Mouse (Mus musculus) embryonic facial prominence, embryonic 11.5 days (tissue): ENCODE measurements around the gene Lonp2. TPM values are rescaled to one million over a fixed set of nuclear protein-coding genes. Genes with fewer than 3 reads are reported as not detected.
A peak's percentile ranks its signal among the peaks of the same experiment; 100 is the strongest.

ENCODE experiments used
- ATAC-seq: fragments of 200-750 bp; cut with Nextera tagmentation; replicated peaks from 2 replicates; pipeline ENCODE4 v1.8.0; 2017; ENCODE audit warnings: low read depth; ENCODE audit not compliant: insufficient number of reproducible peaks, low FRiP score, low TSS enrichment
- DNase-seq: peaks from one replicate; pipeline ENCODE4 v3.0.0-alpha.2; 2015; ENCODE audit warnings: low spot score
- H3K27ac ChIP-seq: fragments of 300-500 bp; sonication (generic); replicated peaks from 2 replicates; pipeline ENCODE4 v1.5.1; 2014; ENCODE audit warnings: mild to moderate bottlenecking, low read depth, low read length, control low read depth
- H3K27me3 ChIP-seq: fragments of 300-500 bp; sonication (generic); 2 replicates; pipeline ENCODE4 v1.6.1; 2014; ENCODE audit warnings: mild to moderate bottlenecking, low read length, moderate library complexity, mixed read lengths; ENCODE audit not compliant: control insufficient read depth, insufficient read depth
- H3K36me3 ChIP-seq: fragments of 300-500 bp; sonication (generic); replicated peaks from 2 replicates; pipeline ENCODE4 v1.6.1; 2014; ENCODE audit warnings: low read depth, mild to moderate bottlenecking, low read length, moderate library complexity, mixed read lengths; ENCODE audit not compliant: control insufficient read depth, insufficient read depth
- H3K4me1 ChIP-seq: fragments of 300-500 bp; sonication (generic); 2 replicates; pipeline ENCODE4 v1.6.1; 2014; ENCODE audit warnings: low read length, mixed read lengths; ENCODE audit not compliant: control insufficient read depth, insufficient read depth
- H3K4me2 ChIP-seq: fragments of 300-500 bp; sonication (generic); 2 replicates; pipeline ENCODE4 v1.6.1; 2014; ENCODE audit warnings: low read depth, mild to moderate bottlenecking, control low read depth, low read length, moderate library complexity
- H3K4me3 ChIP-seq: fragments of 300-500 bp; sonication (generic); 2 replicates; pipeline ENCODE4 v1.5.1; 2014; ENCODE audit warnings: low read depth, low read length, control low read depth
- H3K9ac ChIP-seq: fragments of 300-500 bp; sonication (generic); replicated peaks from 2 replicates; pipeline ENCODE4 v1.6.1; 2014; ENCODE audit warnings: mild to moderate bottlenecking, control low read depth, low read length
- H3K9me3 ChIP-seq: fragments of 300-500 bp; sonication (generic); replicated peaks from 2 replicates; pipeline ENCODE4 v1.6.1; 2016; ENCODE audit warnings: mild to moderate bottlenecking, low read length, inconsistent platforms, mixed read lengths; ENCODE audit not compliant: control insufficient read depth
- WGBS: fragments of 180-500 bp; shearing (Covaris S2); extraction: QIAGEN DNeasy Blood & Tissue Kit; methylation state at CpG from one replicate; pipeline ENCODE4 v1.1.7; 2014; 5-methylcytosine and 5-hydroxymethylcytosine counted together
- polyA plus RNA-seq: library from polyadenylated mRNA; unstranded; fragments of >200 nt; fragmentation: Nextera tagmentation; extraction: Ambion mirVana; gene quantifications from 2 replicates; pipeline ENCODE4 v1.2.1, GENCODE M21; 2014

Gene Lonp2
- polyA plus RNA-seq, 1 experiment from 2014 or later: 67.3 TPM

- ATAC-seq (no peak), DNase-seq (no peak)
- Histone ChIP-seq H3K36me3 (no peaks in the 10 kb centered on the region), H3K9ac (no peak overlapping the region), H3K4me1 (no peaks in the 10 kb centered on the region), H3K4me3 (no peak overlapping the region), H3K27ac (no peak overlapping the region), H3K27me3 (no peaks in the 10 kb centered on the region), H3K9me3 (no peaks in the 10 kb centered on the region), H3K4me2 (no peak overlapping the region)
- WGBS: 81% methylated on average over 3 of the region's 3 CpGs
Observed at GRCm38 (mm10) chr8:86600311-86600710, 23.5 kb upstream of the Lonp2 start.

DNA sequence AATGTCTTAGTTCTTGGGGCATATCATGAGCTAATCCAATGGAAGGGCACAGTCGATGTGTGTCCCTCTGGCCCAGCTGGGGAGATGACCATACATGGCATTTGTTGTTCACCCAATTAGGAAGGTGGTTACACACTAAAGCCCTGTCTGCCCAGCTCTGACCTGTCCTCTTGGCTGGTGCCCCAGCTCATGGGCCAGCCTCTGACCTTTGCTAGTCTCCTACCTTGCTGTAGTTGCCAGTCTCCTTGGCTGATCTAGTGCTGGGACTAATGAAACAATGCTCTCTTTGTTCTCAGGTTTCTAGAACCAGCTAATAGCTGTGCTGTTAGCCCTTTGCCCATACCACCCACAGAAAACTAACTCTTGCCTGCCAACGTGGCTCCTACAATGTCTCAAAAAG, 20.7 kb upstream of the Lonp2 start:
- no peak overlapping the region for H3K9ac ChIP-seq
- no peak overlapping the region for H3K4me3 ChIP-seq
- WGBS: 46% methylated on average over 2 of the region's 2 CpGs
- no peak for ATAC-seq
- no peaks in the 10 kb centered on the region for H3K4me1 ChIP-seq
- H3K27ac ChIP-seq: no peak overlapping the region
- H3K4me2 ChIP-seq: no peak overlapping the region
- H3K27me3 ChIP-seq: no peaks in the 10 kb centered on the region
- no peaks in the 10 kb centered on the region for H3K36me3 ChIP-seq
- no peaks in the 10 kb centered on the region for H3K9me3 ChIP-seq
- no peak for DNase-seq

DNA sequence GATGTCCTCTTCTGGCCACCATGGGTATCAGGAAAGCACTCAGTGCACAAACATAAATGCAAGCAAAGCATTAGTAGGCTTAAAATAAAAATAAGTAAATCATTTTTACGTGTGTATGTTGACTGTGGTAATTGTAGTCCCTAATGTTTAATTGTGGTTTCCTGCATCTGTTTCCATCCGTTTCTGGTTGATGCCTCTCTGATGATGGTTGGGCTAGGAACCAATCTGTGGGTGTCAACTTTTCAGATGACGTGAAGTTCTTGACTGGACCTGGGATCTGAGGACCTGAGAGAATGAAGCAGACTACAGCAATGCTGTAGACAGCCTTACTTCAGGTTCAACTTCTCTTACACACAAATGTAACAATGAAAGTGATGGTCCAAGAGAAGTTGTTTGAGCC, 19.2 kb upstream of the Lonp2 start:
- ATAC-seq (no peak), DNase-seq (no peak)
- Histone ChIP-seq H3K4me3 (no peak overlapping the region), H3K9ac (no peak overlapping the region), H3K27ac (no peak overlapping the region), H3K27me3 (no peaks in the 10 kb centered on the region), H3K4me2 (no peak overlapping the region), H3K36me3 (no peaks in the 10 kb centered on the region), H3K9me3 (no peaks in the 10 kb centered on the region), H3K4me1 (no peaks in the 10 kb centered on the region)
- 82% methylated on average over 3 of the region's 3 CpGs for WGBS

DNA sequence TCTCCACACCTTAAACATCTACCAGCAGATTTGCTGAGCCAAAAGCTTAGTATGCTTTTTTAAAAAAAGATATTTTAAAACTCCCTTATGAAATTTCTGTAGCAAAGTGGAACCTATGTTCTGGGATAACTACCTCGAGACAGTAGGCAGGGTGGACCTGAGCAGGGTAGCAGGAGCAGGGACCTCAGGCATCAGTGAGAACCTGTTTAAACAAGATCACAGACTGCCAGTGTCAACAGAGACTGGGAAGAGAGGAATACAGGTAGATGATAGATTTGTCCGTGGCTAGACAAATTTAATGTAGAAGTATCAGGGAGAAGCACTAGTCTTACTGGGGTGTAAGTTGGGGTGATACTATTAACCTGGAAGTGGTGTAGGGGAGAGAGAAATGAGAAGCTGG, 10.0 kb upstream of the Lonp2 start:
- 76% methylated on average over 2 of the region's 2 CpGs for WGBS
- no peak overlapping the region for H3K4me2 ChIP-seq
- DNase-seq (no peak), ATAC-seq (no peak)
- H3K9ac ChIP-seq: no peak overlapping the region
- H3K27me3 ChIP-seq: no peaks in the 10 kb centered on the region
- H3K9me3 ChIP-seq: no peaks in the 10 kb centered on the region
- no peak overlapping the region for H3K27ac ChIP-seq
- no peak overlapping the region for H3K4me3 ChIP-seq
- H3K36me3 ChIP-seq: no peaks in the 10 kb centered on the region
- no peaks in the 10 kb centered on the region for H3K4me1 ChIP-seq

- Histone ChIP-seq H3K27me3 (no peaks in the 10 kb centered on the region), H3K4me1 (no peaks in the 10 kb centered on the region), H3K4me3 (no peak overlapping the region), H3K4me2 (no peak overlapping the region), H3K9me3 (no peaks in the 10 kb centered on the region), H3K36me3 (no peaks in the 10 kb centered on the region), H3K9ac (no peak overlapping the region), H3K27ac (no peak overlapping the region)
- DNase-seq (no peak), ATAC-seq (no peak)
- WGBS: 84% methylated on average over 6 of the region's 6 CpGs
Observed at GRCm38 (mm10) chr8:86615095-86615769, 8.6 kb upstream of the Lonp2 start.

DNA sequence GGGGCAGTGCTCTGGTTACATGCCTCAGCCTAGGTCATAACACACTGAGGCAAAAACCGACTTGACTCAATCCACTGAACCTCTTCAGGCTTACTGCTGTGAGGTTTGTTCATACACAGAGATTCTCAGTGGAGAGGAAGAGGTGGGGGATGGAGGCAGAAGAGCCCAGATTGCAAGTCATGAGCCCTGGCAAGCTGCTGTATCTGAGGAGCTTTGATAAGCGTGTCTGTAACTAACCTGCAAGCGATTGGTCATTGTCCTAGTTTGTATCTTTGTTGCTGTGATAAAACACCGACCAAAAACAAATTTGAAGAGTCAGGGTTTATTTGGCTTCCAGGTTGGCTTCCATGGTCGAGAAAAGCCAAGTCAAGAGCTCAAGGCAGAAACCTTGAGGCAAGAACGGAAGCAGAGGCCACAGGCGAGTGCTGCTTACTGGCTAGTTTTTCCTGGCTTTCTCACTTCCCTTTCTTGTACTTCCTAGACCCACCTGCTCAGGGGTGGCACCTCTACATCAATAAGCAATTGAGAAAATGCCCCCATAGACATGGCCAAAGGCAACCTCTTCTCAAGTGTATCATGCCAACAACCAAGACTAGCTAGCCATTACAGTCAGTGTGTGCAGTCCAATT, 6.0 kb upstream of the Lonp2 start:
- Histone ChIP-seq H3K9ac (no peak overlapping the region), H3K36me3 (no peaks in the 10 kb centered on the region), H3K27me3 (no peaks in the 10 kb centered on the region), H3K9me3 (no peaks in the 10 kb centered on the region), H3K27ac (no peak overlapping the region), H3K4me2 (no peak overlapping the region), H3K4me3 (no peak overlapping the region), H3K4me1 (no peaks in the 10 kb centered on the region)
- ATAC-seq: no peak
- whole genome bisulfite sequencing: 71% methylated on average over 7 of the region's 7 CpGs
- no peak for DNase-seq

DNA sequence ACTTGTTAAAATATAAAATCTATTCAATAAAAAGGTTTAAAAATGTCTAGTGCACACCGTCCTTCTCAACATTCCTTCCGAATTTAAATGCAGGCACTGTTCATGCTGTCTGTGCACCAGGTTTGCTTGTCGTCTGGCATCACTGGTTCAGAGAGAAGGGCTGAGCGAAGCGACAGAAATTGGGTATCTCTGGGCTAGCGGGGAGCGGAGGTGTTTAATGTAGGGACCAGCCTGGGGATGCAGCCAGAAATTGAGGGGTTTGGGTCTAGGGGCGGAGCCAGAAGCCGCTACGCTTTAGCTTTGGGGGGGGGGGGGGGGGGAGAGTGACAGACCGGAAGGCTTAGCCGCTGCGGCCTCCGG, 312 bp upstream of the Lonp2 start:
- no peaks in the 10 kb centered on the region for H3K9me3 ChIP-seq
- H3K4me3 ChIP-seq: peak overlapping the region; percentile 87
- no peak for DNase-seq
- H3K4me2 ChIP-seq: peak overlapping the region; percentile 81
- no peaks in the 10 kb centered on the region for H3K27me3 ChIP-seq
- 3% methylated on average over 8 of the region's 14 CpGs for WGBS
- H3K9ac ChIP-seq: peak overlapping the region; percentile 63
- no peak overlapping the region for H3K27ac ChIP-seq
- no peak; the same call in 1 of the 2 replicates for ATAC-seq
- H3K4me1 ChIP-seq: peaks cover 3% of the 10 kb centered on the region; the same call in 1 of the 2 replicates
- H3K36me3 ChIP-seq: no peaks in the 10 kb centered on the region

DNA sequence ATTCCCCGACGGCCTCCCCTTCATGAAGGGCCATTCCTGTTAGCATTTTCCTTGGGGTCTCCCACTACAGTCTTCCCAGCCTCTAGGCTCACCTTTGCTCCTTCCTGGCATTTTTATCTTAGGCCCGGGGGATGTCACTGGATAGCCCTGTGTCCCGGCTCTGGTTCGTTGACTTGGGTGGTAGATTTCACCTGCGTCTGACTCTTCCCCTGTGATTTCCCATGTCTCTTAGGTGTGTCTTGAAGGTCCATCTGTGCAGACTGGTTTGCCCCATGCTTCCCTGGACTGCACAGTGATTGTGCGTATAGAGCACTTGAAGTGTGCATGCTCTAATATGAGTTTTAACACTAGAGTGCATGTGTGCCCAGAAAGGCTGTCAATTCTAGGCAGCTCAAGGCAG, 1.1 kb downstream of the Lonp2 start:
- H3K27me3 ChIP-seq: no peaks in the 10 kb centered on the region
- H3K27ac ChIP-seq: no peak overlapping the region
- no peaks in the 10 kb centered on the region for H3K9me3 ChIP-seq
- H3K4me3 ChIP-seq: peak overlapping the region; percentile 87
- no peak overlapping the region; the same call in 1 of the 2 replicates for H3K9ac ChIP-seq
- no peak for ATAC-seq
- peak overlapping the region; percentile 81 for H3K4me2 ChIP-seq
- H3K36me3 ChIP-seq: no peaks in the 10 kb centered on the region
- DNase-seq: no peak
- 49% methylated on average over 7 of the region's 7 CpGs for WGBS
- H3K4me1 ChIP-seq: peaks cover 3% of the 10 kb centered on the region; the same call in 1 of the 2 replicates
